Mouse (Mus musculus) heart, embryonic 11.5 days (tissue): Measurements from ENCODE around the gene Mertk. TPM values are rescaled to one million over a fixed set of nuclear protein-coding genes. Genes with fewer than 3 reads are reported as not detected.

Source experiments
- ATAC-seq: fragments of 200-750 bp; cut with Nextera tagmentation; replicated peaks from 2 replicates; pipeline ENCODE4 v1.8.0; 2017; ENCODE audit warnings: moderate library complexity; ENCODE audit not compliant: insufficient number of reproducible peaks, low FRiP score, low TSS enrichment
- H3K27ac ChIP-seq: fragments of 300-500 bp; sonication (generic); 2 replicates; pipeline ENCODE4 v1.5.1; 2014; ENCODE audit warnings: mild to moderate bottlenecking, low read depth, low read length
- H3K27me3 ChIP-seq: fragments of 300-500 bp; sonication (generic); 2 replicates; pipeline ENCODE4 v1.6.1; 2014; ENCODE audit warnings: mild to moderate bottlenecking, low read length, mixed read lengths; ENCODE audit not compliant: control insufficient read depth, insufficient read depth
- H3K36me3 ChIP-seq: fragments of 300-500 bp; sonication (generic); 2 replicates; pipeline ENCODE4 v1.6.1; 2014; ENCODE audit warnings: mild to moderate bottlenecking, low read length, moderate library complexity, mixed read lengths; ENCODE audit not compliant: control insufficient read depth, insufficient read depth
- H3K4me1 ChIP-seq: fragments of 300-500 bp; sonication (generic); 2 replicates; pipeline ENCODE4 v1.6.1; 2014; ENCODE audit warnings: low read length; ENCODE audit not compliant: control insufficient read depth, insufficient read depth
- H3K4me2 ChIP-seq: fragments of 300-500 bp; sonication (generic); 2 replicates; pipeline ENCODE4 v1.6.1; 2014; ENCODE audit warnings: mild to moderate bottlenecking, moderate library complexity
- H3K4me3 ChIP-seq: fragments of 300-500 bp; sonication (generic); 2 replicates; pipeline ENCODE4 v1.5.1; 2014; ENCODE audit warnings: low read depth, low read length
- H3K9ac ChIP-seq: fragments of 300-500 bp; sonication (generic); 2 replicates; pipeline ENCODE4 v1.6.1; 2014; ENCODE audit warnings: mild to moderate bottlenecking, low read depth, low read length, moderate library complexity
- H3K9me3 ChIP-seq: fragments of 300-500 bp; sonication (generic); replicated peaks from 2 replicates; pipeline ENCODE4 v1.6.1; 2016; ENCODE audit warnings: low read length; ENCODE audit not compliant: control insufficient read depth
- WGBS: fragments of 180-500 bp; shearing (Covaris S2); extraction: QIAGEN DNeasy Blood & Tissue Kit; methylation state at CpG from one replicate; pipeline ENCODE4 v1.1.7; 2014; ENCODE audit not compliant: insufficient replicate concordance; 5-methylcytosine and 5-hydroxymethylcytosine counted together
- polyA plus RNA-seq: library from polyadenylated mRNA; unstranded; fragments of >200 nt; fragmentation: Nextera tagmentation; extraction: Ambion mirVana; gene quantifications from 2 replicates; pipeline ENCODE4 v1.2.1, GENCODE M21; 2014

Gene Mertk
- polyA plus RNA-seq, 1 experiment from 2014 or later, result 4.1 TPM

GRCm38 (mm10) chr2:128823893-128824292, 125.1 kb downstream of the Mertk start:
- 81% methylated on average over 5 of the region's 5 CpGs for WGBS
- Histone ChIP-seq H3K9ac (no peak overlapping the region), H3K27me3 (no peaks in the 10 kb centered on the region), H3K9me3 (no peaks in the 10 kb centered on the region), H3K4me2 (no peak overlapping the region), H3K36me3 (peaks cover 5% of the 10 kb centered on the region; the same call in 1 of the 2 replicates), H3K27ac (no peak overlapping the region), H3K4me3 (no peak overlapping the region), H3K4me1 (peaks cover 4% of the 10 kb centered on the region)
- no peak for ATAC-seq

GRCm38 (mm10) chr2:128827787-128828186, 129.0 kb downstream of the Mertk start:
- H3K9ac ChIP-seq, result no peak overlapping the region
- no peaks in the 10 kb centered on the region for H3K9me3 ChIP-seq
- no peak overlapping the region for H3K27ac ChIP-seq
- H3K27me3 ChIP-seq, result no peaks in the 10 kb centered on the region
- H3K4me3 ChIP-seq, result no peak overlapping the region
- 91% methylated on average over 1 of the region's 1 CpGs for WGBS
- H3K36me3 ChIP-seq, result peaks cover 5% of the 10 kb centered on the region; the same call in 1 of the 2 replicates
- no peaks in the 10 kb centered on the region for H3K4me1 ChIP-seq
- H3K4me2 ChIP-seq, result no peak overlapping the region
- ATAC-seq, result no peak

DNA sequence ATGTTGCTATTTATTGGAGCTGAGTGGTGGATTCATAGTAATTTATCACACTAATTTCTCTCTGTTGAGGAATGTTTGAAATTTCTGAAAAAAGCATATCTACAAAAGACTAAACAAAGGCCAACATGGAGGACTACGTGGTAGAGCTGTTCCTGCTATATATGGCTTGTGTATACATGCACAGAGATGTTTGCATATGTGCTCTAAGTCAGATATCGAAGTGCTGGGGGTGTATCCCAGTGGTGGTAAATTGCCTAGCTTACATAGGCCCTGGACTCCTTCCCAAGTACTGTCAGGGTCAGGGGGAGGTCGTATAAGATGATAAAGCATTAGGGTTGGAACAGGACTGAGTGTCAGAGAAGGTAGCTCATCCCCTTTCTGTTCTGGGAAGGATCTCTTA, 133.9 kb downstream of the Mertk start:
- ATAC-seq, result no peak
- Histone ChIP-seq H3K4me2 (no peak overlapping the region), H3K27ac (no peak overlapping the region), H3K27me3 (no peaks in the 10 kb centered on the region), H3K4me3 (no peak overlapping the region), H3K9me3 (no peaks in the 10 kb centered on the region), H3K9ac (no peak overlapping the region), H3K4me1 (no peaks in the 10 kb centered on the region), H3K36me3 (peaks cover 10% of the 10 kb centered on the region)
- WGBS, result 84% methylated on average over 3 of the region's 3 CpGs

- Histone ChIP-seq H3K27me3 (no peaks in the 10 kb centered on the region), H3K4me1 (no peaks in the 10 kb centered on the region), H3K4me2 (no peak overlapping the region), H3K27ac (no peak overlapping the region), H3K36me3 (peaks cover 11% of the 10 kb centered on the region), H3K9me3 (no peaks in the 10 kb centered on the region), H3K4me3 (no peak overlapping the region), H3K9ac (no peak overlapping the region)
- ATAC-seq, result no peak
- WGBS, result 83% methylated on average over 2 of the region's 2 CpGs
These were observed 134.3 kb downstream of the Mertk start for GRCm38 (mm10) chr2:128833035-128833434.

- H3K36me3 ChIP-seq, result peaks cover 11% of the 10 kb centered on the region
- no peak overlapping the region for H3K27ac ChIP-seq
- no peak overlapping the region for H3K4me3 ChIP-seq
- no peaks in the 10 kb centered on the region for H3K9me3 ChIP-seq
- no peak overlapping the region for H3K9ac ChIP-seq
- no peak for ATAC-seq
- H3K4me1 ChIP-seq, result no peaks in the 10 kb centered on the region
- no peaks in the 10 kb centered on the region for H3K27me3 ChIP-seq
- 94% methylated on average over 2 of the region's 2 CpGs for WGBS
- H3K4me2 ChIP-seq, result no peak overlapping the region
These were observed 134.7 kb downstream of the Mertk start for GRCm38 (mm10) chr2:128833435-128833834.

DNA sequence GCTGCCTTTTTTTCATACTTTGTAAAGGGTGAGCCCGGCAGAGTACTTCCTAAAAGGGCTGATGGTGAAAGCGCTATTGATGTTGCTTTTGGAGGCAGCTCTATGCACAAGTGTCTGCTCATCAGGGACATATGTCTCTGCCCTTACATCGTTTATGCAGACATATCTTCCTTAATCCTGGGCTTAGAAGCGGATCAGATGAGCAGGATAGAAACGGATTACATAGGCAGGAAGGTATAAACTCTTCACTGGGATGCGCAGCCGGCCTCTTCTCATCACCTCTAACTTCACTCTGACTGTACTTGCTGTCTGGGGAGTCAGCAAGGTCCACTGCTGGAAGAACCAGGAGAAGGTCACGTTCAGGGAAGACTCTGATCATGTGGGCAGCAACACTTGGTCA, 138.8 kb downstream of the Mertk start:
- H3K36me3 ChIP-seq, result peaks cover 11% of the 10 kb centered on the region

DNA sequence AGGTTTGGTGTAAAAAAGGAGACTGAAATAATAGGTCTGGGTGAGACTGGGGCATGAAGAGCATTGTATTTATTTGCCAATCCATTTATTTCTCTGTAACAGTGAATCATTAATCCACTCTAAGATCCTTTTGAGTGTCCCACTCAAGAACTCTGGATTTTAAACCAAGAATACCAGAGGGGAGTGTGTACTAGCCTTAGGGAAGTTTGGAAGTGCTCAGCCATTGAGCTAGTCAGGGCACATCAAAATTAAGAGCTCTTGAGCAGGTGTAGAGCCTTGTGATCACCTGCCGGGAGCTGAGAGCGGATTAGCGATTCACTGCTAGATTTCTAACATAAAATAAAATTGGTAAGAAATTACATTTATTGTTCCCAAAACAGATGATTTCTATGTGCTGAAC, 139.9 kb downstream of the Mertk start:
- H3K36me3 ChIP-seq, result peaks cover 13% of the 10 kb centered on the region
- no peak overlapping the region for H3K27ac ChIP-seq
- H3K4me1 ChIP-seq, result no peaks in the 10 kb centered on the region
- H3K9ac ChIP-seq, result no peak overlapping the region
- H3K4me2 ChIP-seq, result no peak overlapping the region
- H3K4me3 ChIP-seq, result no peak overlapping the region
- no peak for ATAC-seq
- no peaks in the 10 kb centered on the region for H3K9me3 ChIP-seq
- 94% methylated on average over 3 of the region's 3 CpGs for WGBS
- no peaks in the 10 kb centered on the region for H3K27me3 ChIP-seq

More for the DNA sequence above, 138.8 kb downstream of the Mertk start:
- Histone ChIP-seq H3K27ac (no peak overlapping the region), H3K4me1 (no peaks in the 10 kb centered on the region), H3K9ac (no peak overlapping the region), H3K4me3 (no peak overlapping the region), H3K27me3 (no peaks in the 10 kb centered on the region), H3K9me3 (no peaks in the 10 kb centered on the region), H3K4me2 (no peak overlapping the region)
- WGBS, result 90% methylated on average over 8 of the region's 8 CpGs
- ATAC-seq, result no peak

GRCm38 (mm10) chr2:128839501-128839900, 140.7 kb downstream of the Mertk start:
- H3K36me3 ChIP-seq, result peaks cover 10% of the 10 kb centered on the region
- no peak overlapping the region for H3K4me2 ChIP-seq
- H3K4me3 ChIP-seq, result no peak overlapping the region
- H3K27ac ChIP-seq, result no peak overlapping the region
- no peaks in the 10 kb centered on the region for H3K9me3 ChIP-seq
- no peak for ATAC-seq
- WGBS, result 68% methylated on average over 2 of the region's 2 CpGs
- H3K27me3 ChIP-seq, result no peaks in the 10 kb centered on the region
- H3K4me1 ChIP-seq, result no peaks in the 10 kb centered on the region
- H3K9ac ChIP-seq, result no peak overlapping the region

DNA sequence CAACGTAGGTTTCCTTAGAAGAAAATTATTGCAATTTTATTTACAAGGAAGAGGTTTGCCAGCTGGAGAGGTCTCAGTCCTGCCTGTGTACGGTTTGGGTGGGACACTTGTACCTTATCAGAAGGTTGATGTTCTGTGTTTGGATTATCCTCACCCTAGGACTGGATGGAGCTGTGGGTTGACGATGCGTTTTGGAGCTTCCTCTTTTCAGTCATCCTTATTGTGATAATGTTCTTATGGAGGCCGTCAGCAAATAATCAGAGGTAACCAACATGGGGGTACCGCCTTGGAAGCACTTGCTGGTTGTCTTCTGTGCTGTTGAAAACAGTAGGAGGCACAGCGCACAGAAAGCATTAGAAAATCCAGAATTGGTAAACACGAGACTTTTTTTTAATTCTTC, 143.7 kb downstream of the Mertk start:
- ATAC-seq, result no peak
- Histone ChIP-seq H3K4me3 (no peak overlapping the region), H3K27me3 (no peaks in the 10 kb centered on the region), H3K4me2 (no peak overlapping the region), H3K4me1 (no peaks in the 10 kb centered on the region), H3K36me3 (peaks cover 12% of the 10 kb centered on the region), H3K9ac (no peak overlapping the region), H3K9me3 (no peaks in the 10 kb centered on the region), H3K27ac (no peak overlapping the region)
- 81% methylated on average over 8 of the region's 8 CpGs for WGBS
